Mouse (Mus musculus) heart, adult 2 months (tissue): ENCODE measurements around the gene Gp1ba.

Source experiments
- CTCF ChIP-seq: fragments of 200-600 bp; IDR thresholded peaks from 2 replicates; pipeline ENCODE4 v1.8.1; 2022; ENCODE audit warnings: antibody characterized with exemption, mild to moderate bottlenecking, moderate library complexity
- POLR2A ChIP-seq: fragments of 200-500 bp; IDR thresholded peaks from 2 replicates; pipeline ENCODE4 v1.6.1; 2011; ENCODE audit warnings: mild to moderate bottlenecking, low read depth, low read length, control low read depth; ENCODE audit not compliant: insufficient read depth

DNA sequence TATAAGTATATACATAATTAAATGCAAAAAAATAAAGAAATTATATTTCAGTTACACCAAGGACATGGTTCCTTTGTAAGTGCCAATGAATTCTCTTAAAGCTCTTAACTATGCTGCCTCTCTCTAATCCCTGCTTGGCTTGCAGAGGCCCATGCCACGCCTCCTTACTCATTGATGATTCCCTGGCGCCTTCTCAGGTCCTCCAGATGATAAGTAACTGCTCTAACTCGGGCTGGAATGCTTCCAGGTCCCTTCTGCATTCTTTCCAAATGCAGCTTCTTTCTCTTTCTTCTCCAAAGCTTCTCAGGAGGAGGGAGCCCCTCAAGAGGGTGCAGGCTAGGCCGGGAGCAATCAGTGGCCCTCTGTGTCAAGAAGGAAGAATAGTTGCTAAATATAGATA is 50.7 kb downstream of the Gp1ba start:
- no peak for TF ChIP-seq CTCF
- TF ChIP-seq POLR2A: no peak
